Comparison of ENCODE assay signal across 19 mouse cellular contexts in the genomic region with DNA sequence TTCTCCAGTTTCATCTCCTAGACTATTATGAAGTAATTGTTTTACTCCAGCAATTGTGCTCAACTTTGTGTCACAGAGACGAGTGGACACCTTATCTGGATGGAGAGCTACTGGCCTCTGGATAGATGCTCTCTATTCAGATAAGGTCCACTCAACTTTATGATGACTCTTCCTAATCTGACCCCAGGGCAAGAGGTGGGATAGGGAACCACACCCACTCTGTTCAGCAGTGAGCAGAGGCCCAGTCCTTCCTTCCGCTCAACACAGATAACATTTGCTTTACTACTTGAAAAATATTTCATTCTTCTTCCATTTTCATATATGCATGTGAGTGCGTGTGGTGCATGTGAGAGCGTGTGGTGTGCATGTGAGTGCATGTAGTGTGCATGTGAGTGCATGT.
"Had no signal": no experiment of that assay in that cellular context is flagged by ENCODE, and none has a peak within 500 bp of the region (broad histone marks: within the 10 kb centered on the region; RNA-seq: fewer than 3 reads in every experiment).

No protein-coding gene starts in this region.

- H3K4me1 ChIP-seq: lung, embryonic 15.5 days; midbrain, embryonic 13.5 days; neural tube, embryonic 13.5 days; stomach, embryonic 15.5 days had no signal

- H3K9ac ChIP-seq: liver, embryonic 15.5 days; lung, embryonic 15.5 days; midbrain, embryonic 13.5 days; neural tube, embryonic 13.5 days; stomach, embryonic 15.5 days had no signal

- H3K4me3 ChIP-seq: left cerebral cortex, adult 2 months; liver, embryonic 15.5 days; lung, embryonic 15.5 days; midbrain, embryonic 10.5 days; midbrain, embryonic 13.5 days; myocyte; neural tube, embryonic 13.5 days; stomach, embryonic 15.5 days had no signal

- H3K4me2 ChIP-seq: liver, embryonic 15.5 days; lung, embryonic 15.5 days; midbrain, embryonic 13.5 days; neural tube, embryonic 13.5 days; stomach, embryonic 15.5 days had no signal

- H3K9me3 ChIP-seq: liver, embryonic 15.5 days; lung, embryonic 15.5 days; midbrain, embryonic 10.5 days; midbrain, embryonic 13.5 days; neural tube, embryonic 13.5 days; stomach, embryonic 15.5 days had no signal

- H3K27me3 ChIP-seq: liver, embryonic 15.5 days; lung, embryonic 15.5 days; midbrain, embryonic 13.5 days; neural tube, embryonic 13.5 days; stomach, embryonic 15.5 days had no signal

- DNase-seq: kidney, adult 2 months; kidney, postnatal 25 days; layer of hippocampus, postnatal 36 days; lung, postnatal 10 days; lung, postnatal 36 days; retina, postnatal 1 day; right cerebral cortex, postnatal 25 days; spleen, adult 18-20 months; thymus, postnatal 25 days had no signal

- ATAC-seq: midbrain, embryonic 13.5 days; midbrain, embryonic 16.5 days had no signal

- H3K27ac ChIP-seq: kidney, postnatal 0 days; left cerebral cortex, adult 2 months; liver, embryonic 15.5 days; lung, embryonic 15.5 days; midbrain, embryonic 10.5 days; midbrain, embryonic 13.5 days; neural tube, embryonic 13.5 days; stomach, embryonic 15.5 days had no signal

- H3K36me3 ChIP-seq: liver, embryonic 15.5 days; lung, embryonic 15.5 days; midbrain, embryonic 10.5 days; midbrain, embryonic 13.5 days; neural tube, embryonic 13.5 days; stomach, embryonic 15.5 days had no signal
